Mouse (Mus musculus): Measurements from ENCODE around the gene Zdhhc22.

GRCm38 (mm10) chr12:87002209-87002608 is 12.0 kb upstream of the Zdhhc22 start:
- TF ChIP-seq CTCF (IDR thresholded peaks at IDR 0.05 in 2 of 3, conservative IDR thresholded peaks at IDR 0.05 in 1 of 3; ENCODE audit: control insufficient read depth in 1 of 3, insufficient read depth in 1 of 3, low read depth in 2 of 3, low read length in 3 of 3, poor library complexity in 1 of 3, severe bottlenecking in 1 of 3) = no peak
- TF ChIP-seq TCF12 (IDR thresholded peaks at IDR 0.05; ENCODE audit: low read depth, low read length) = no peak
- no peak for TF ChIP-seq KAT2A (conservative IDR thresholded peaks at IDR 0.05; ENCODE audit: low read depth, low read length)
